Mouse (Mus musculus) midbrain, embryonic 15.5 days (tissue): Measurements from ENCODE around the gene Itga1. TPM values are rescaled to one million over a fixed set of nuclear protein-coding genes. Genes with fewer than 3 reads are reported as not detected.
A peak's percentile ranks its signal among the peaks of the same experiment; 100 is the strongest.

ENCODE experiments used
- ATAC-seq: fragments of 200-750 bp; cut with Nextera tagmentation; replicated peaks from 2 replicates; pipeline ENCODE4 v1.8.0; 2017; ENCODE audit warnings: moderate TSS enrichment
- H3K27ac ChIP-seq: fragments of 300-500 bp; sonication (generic); 2 replicates; pipeline ENCODE4 v1.5.1; 2015; ENCODE audit warnings: mild to moderate bottlenecking, inconsistent platforms
- H3K27me3 ChIP-seq: fragments of 300-500 bp; sonication (generic); replicated peaks from 2 replicates; pipeline ENCODE4 v1.6.1; 2015; ENCODE audit warnings: inconsistent platforms
- H3K36me3 ChIP-seq: fragments of 300-500 bp; sonication (generic); replicated peaks from 2 replicates; pipeline ENCODE4 v1.6.1; 2015; ENCODE audit warnings: inconsistent platforms
- H3K4me1 ChIP-seq: fragments of 300-500 bp; sonication (generic); 2 replicates; pipeline ENCODE4 v1.6.1; 2015; ENCODE audit warnings: inconsistent platforms
- H3K4me2 ChIP-seq: fragments of 300-500 bp; sonication (generic); 2 replicates; pipeline ENCODE4 v1.6.1; 2015; ENCODE audit warnings: inconsistent platforms, mild to moderate bottlenecking, moderate library complexity
- H3K4me3 ChIP-seq: fragments of 300-500 bp; sonication (generic); 2 replicates; pipeline ENCODE4 v1.5.1; 2015; ENCODE audit warnings: mild to moderate bottlenecking, inconsistent platforms
- H3K9ac ChIP-seq: fragments of 300-500 bp; sonication (generic); 2 replicates; pipeline ENCODE4 v1.6.1; 2015; ENCODE audit warnings: mild to moderate bottlenecking, inconsistent platforms
- H3K9me3 ChIP-seq: fragments of 300-500 bp; sonication (generic); 2 replicates; pipeline ENCODE4 v1.6.1; 2016; ENCODE audit warnings: inconsistent platforms
- WGBS: fragments of 180-500 bp; shearing (Covaris S2); methylation state at CpG from one replicate; pipeline ENCODE4 v1.1.7; 2015; ENCODE audit warnings: mixed read lengths; 5-methylcytosine and 5-hydroxymethylcytosine counted together
- polyA plus RNA-seq: library from polyadenylated mRNA; unstranded; fragments of >200 nt; fragmentation: Nextera tagmentation; extraction: Ambion mirVana; gene quantifications from 2 replicates; pipeline ENCODE4 v1.2.1, GENCODE M21; 2015

Itga1 gene
- polyA plus RNA-seq, 1 experiment from 2014 or later = 7.6 TPM

DNA sequence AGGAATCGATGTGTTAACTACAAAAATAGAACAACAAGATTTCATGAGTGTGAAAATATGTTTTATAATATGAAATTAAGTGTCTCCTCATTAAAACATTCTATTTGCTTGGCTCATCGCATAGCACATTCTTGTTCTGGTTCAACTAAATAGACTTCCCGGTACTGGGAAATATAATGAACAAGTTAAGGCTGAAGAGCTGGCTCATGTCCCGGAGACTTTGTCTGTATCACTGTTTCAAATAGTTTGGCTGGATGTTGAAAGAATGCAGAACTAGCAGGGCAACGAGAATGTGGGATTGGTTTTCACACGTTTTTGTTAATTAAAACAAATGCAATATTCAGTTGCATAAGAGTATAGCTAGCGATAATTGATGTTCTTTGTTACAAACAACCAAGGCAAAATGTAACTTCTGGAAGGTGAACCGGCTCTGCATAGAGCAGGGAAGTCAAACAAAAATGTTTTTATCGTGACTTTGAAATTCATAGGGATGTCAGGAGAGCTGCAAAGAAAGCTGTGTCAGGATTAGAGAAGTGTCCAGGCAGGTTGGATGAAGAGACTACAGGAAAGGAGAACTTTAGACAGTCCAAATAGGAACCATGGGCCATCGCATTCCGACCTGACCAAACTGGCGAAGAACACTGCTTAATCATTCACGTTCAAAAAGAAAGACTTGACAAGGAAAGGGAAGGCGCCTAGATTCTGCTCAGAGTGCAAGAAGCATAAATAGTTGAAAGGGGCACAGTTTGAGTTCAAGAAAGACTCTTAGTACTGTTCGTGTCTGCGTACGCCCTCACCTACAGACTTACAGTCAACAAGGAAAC, 70.4 kb downstream of the Itga1 start:
- Histone ChIP-seq H3K27me3 (no peaks in the 10 kb centered on the region), H3K9me3 (no peaks in the 10 kb centered on the region), H3K9ac (no peak overlapping the region), H3K27ac (no peak overlapping the region), H3K4me1 (no peaks in the 10 kb centered on the region), H3K4me2 (no peak overlapping the region), H3K36me3 (no peaks in the 10 kb centered on the region), H3K4me3 (no peak overlapping the region)
- ATAC-seq = no peak
- 87% methylated on average over 17 of the region's 17 CpGs for WGBS

GRCm38 (mm10) chr13:115025394-115025793, 76.4 kb downstream of the Itga1 start:
- no peak for ATAC-seq
- H3K4me3 ChIP-seq = no peak overlapping the region
- H3K27ac ChIP-seq = no peak overlapping the region
- H3K4me2 ChIP-seq = no peak overlapping the region
- no peaks in the 10 kb centered on the region for H3K4me1 ChIP-seq
- H3K27me3 ChIP-seq = no peaks in the 10 kb centered on the region
- no peaks in the 10 kb centered on the region for H3K9me3 ChIP-seq
- WGBS = 91% methylated on average over 3 of the region's 3 CpGs
- H3K9ac ChIP-seq = no peak overlapping the region
- no peaks in the 10 kb centered on the region for H3K36me3 ChIP-seq

- no peak for ATAC-seq
- Histone ChIP-seq H3K27me3 (no peaks in the 10 kb centered on the region), H3K4me1 (no peaks in the 10 kb centered on the region), H3K4me3 (no peak overlapping the region), H3K36me3 (no peaks in the 10 kb centered on the region), H3K9ac (no peak overlapping the region), H3K9me3 (no peaks in the 10 kb centered on the region), H3K27ac (no peak overlapping the region), H3K4me2 (no peak overlapping the region)
- 90% methylated on average over 6 of the region's 6 CpGs for WGBS
These were observed 79.5 kb downstream of the Itga1 start for GRCm38 (mm10) chr13:115022117-115022787.

DNA sequence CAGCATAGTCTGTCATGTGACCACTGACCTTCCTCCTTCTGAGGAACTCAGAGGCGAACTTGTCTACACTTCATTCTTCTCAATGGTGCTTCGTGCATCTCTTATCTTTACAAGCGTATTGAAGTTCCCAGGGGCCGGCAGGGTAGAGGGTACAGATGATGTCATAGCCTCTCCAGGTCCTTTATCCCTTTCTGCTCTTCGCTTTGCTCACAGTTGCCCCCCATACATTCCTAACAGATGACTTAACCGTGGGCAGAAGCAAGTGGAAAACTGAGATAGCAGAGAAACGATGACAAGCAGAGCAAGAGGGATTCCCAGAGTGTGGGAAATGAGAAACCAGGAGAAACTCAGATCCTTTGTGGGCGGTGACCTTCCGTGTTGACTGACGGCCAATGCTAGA, 80.4 kb downstream of the Itga1 start:
- H3K36me3 ChIP-seq = no peaks in the 10 kb centered on the region
- H3K4me2 ChIP-seq = no peak overlapping the region
- no peak overlapping the region for H3K4me3 ChIP-seq
- ATAC-seq = no peak
- no peaks in the 10 kb centered on the region for H3K4me1 ChIP-seq
- H3K27ac ChIP-seq = no peak overlapping the region
- no peak overlapping the region for H3K9ac ChIP-seq
- H3K27me3 ChIP-seq = no peaks in the 10 kb centered on the region
- WGBS = 85% methylated on average over 10 of the region's 10 CpGs
- H3K9me3 ChIP-seq = no peaks in the 10 kb centered on the region

GRCm38 (mm10) chr13:115020727-115021126, 81.0 kb downstream of the Itga1 start:
- no peak overlapping the region for H3K9ac ChIP-seq
- H3K9me3 ChIP-seq = no peaks in the 10 kb centered on the region
- H3K27me3 ChIP-seq = no peaks in the 10 kb centered on the region
- H3K4me2 ChIP-seq = no peak overlapping the region
- no peak for ATAC-seq
- no peak overlapping the region for H3K27ac ChIP-seq
- H3K4me1 ChIP-seq = no peaks in the 10 kb centered on the region
- WGBS = 91% methylated on average over 4 of the region's 4 CpGs
- no peak overlapping the region for H3K4me3 ChIP-seq
- H3K36me3 ChIP-seq = no peaks in the 10 kb centered on the region

DNA sequence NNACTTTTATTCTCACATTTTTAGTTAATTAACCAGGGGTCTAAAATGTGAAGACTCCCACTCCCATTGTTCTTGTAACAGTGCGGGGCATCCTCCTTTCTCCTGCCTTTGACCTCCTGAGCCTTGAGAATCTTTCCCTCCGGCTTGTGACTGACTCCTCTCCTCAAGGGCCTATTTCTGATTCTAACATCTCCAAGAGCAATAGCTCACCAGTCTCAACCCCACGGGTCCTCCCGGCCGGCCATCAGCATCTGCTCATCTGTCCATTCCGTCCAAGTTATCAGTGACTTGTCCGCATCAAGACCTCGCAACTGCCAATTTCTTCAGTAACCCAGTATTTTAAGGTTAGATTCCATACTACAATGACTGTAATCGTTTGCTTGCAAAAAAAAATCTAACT, 84.2 kb downstream of the Itga1 start:
- ATAC-seq = no peak
- WGBS = 92% methylated on average over 9 of the region's 9 CpGs
- Histone ChIP-seq H3K4me2 (no peak overlapping the region), H3K4me1 (no peaks in the 10 kb centered on the region), H3K9me3 (no peaks in the 10 kb centered on the region), H3K36me3 (no peaks in the 10 kb centered on the region), H3K27me3 (no peaks in the 10 kb centered on the region), H3K27ac (no peak overlapping the region), H3K9ac (no peak overlapping the region), H3K4me3 (no peak overlapping the region)

GRCm38 (mm10) chr13:115011547-115011946, 90.2 kb downstream of the Itga1 start:
- Histone ChIP-seq H3K4me2 (no peak overlapping the region), H3K4me3 (no peak overlapping the region), H3K27ac (no peak overlapping the region), H3K4me1 (no peaks in the 10 kb centered on the region), H3K27me3 (no peaks in the 10 kb centered on the region), H3K9ac (no peak overlapping the region), H3K36me3 (no peaks in the 10 kb centered on the region), H3K9me3 (no peaks in the 10 kb centered on the region)
- WGBS = 43% methylated on average over 6 of the region's 6 CpGs
- ATAC-seq = no peak

DNA sequence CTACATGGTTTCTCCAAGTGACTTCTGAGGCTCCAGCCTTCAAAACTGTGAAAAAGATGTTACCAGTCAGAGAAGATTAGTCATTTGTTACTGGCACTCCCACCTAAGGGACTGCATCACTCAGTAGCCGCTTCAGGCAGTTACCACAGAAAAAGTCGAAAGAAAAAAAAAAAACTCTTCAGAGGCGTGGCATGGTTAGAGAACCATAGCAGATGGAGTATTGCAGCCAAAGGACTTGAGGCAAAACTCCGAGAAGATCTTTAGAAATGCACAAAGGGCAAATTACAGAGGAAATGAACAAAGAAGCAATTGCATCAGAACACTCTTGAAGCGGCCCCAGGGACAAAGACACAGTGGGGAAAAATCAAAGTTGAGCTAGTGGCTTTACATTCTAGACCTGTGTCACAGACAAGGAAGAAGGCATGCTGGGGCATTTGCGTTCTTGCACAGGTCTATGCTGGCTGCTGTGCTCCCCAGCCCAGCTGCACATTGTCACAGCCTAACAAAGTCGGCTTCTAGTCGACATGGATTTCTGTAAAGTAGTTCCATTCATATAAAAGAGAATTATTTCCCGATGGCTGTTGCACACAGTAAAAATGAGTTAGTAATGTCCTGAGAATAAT, 95.4 kb downstream of the Itga1 start:
- peak; percentile 74 for ATAC-seq
- H3K9ac ChIP-seq = no peak overlapping the region
- peaks cover 4% of the 10 kb centered on the region for H3K4me1 ChIP-seq
- H3K27ac ChIP-seq = no peak overlapping the region
- no peaks in the 10 kb centered on the region for H3K27me3 ChIP-seq
- WGBS = 23% methylated on average over 9 of the region's 9 CpGs
- H3K4me3 ChIP-seq = no peak overlapping the region
- H3K36me3 ChIP-seq = no peaks in the 10 kb centered on the region
- no peaks in the 10 kb centered on the region for H3K9me3 ChIP-seq
- H3K4me2 ChIP-seq = no peak overlapping the region

DNA sequence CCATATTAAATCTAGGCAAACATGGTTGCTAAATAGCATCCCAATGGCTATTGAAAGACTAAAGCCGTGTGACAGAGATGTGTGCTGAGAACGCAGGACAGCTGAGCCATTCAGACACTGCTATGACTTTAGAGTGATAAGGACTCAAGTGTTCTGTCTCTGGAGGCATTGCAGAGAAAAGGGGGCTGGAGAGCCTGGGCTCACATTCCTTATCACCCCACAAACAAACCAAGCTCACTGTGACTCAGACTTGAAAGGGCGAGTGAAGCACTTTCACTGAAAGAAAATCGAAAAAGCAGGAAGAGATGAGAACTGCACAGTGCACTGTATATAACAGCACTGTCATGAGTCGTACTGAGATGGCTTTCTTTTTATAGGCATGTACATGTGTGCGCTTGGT, 96.4 kb downstream of the Itga1 start:
- Histone ChIP-seq H3K4me3 (no peak overlapping the region), H3K27me3 (no peaks in the 10 kb centered on the region), H3K9ac (no peak overlapping the region), H3K27ac (no peak overlapping the region), H3K4me1 (peaks cover 4% of the 10 kb centered on the region), H3K36me3 (no peaks in the 10 kb centered on the region), H3K9me3 (no peaks in the 10 kb centered on the region), H3K4me2 (no peak overlapping the region)
- no peak for ATAC-seq
- 81% methylated on average over 6 of the region's 6 CpGs for WGBS

- Histone ChIP-seq H3K4me3 (no peak overlapping the region), H3K9me3 (no peaks in the 10 kb centered on the region), H3K4me2 (no peak overlapping the region), H3K4me1 (peaks cover 4% of the 10 kb centered on the region), H3K36me3 (no peaks in the 10 kb centered on the region), H3K9ac (no peak overlapping the region), H3K27me3 (no peaks in the 10 kb centered on the region), H3K27ac (no peak overlapping the region)
- no peak for ATAC-seq
- 59% methylated on average over 7 of the region's 7 CpGs for WGBS
These were observed 98.2 kb downstream of the Itga1 start for GRCm38 (mm10) chr13:115003444-115004053.

- H3K9ac ChIP-seq = no peak overlapping the region
- peaks cover 4% of the 10 kb centered on the region for H3K4me1 ChIP-seq
- ATAC-seq = no peak
- 86% methylated on average over 3 of the region's 3 CpGs for WGBS
- H3K27ac ChIP-seq = no peak overlapping the region
- H3K4me2 ChIP-seq = no peak overlapping the region
- H3K9me3 ChIP-seq = no peaks in the 10 kb centered on the region
- no peaks in the 10 kb centered on the region for H3K27me3 ChIP-seq
- H3K36me3 ChIP-seq = no peaks in the 10 kb centered on the region
- H3K4me3 ChIP-seq = no peak overlapping the region
These were observed 98.9 kb downstream of the Itga1 start for GRCm38 (mm10) chr13:115002837-115003236.

DNA sequence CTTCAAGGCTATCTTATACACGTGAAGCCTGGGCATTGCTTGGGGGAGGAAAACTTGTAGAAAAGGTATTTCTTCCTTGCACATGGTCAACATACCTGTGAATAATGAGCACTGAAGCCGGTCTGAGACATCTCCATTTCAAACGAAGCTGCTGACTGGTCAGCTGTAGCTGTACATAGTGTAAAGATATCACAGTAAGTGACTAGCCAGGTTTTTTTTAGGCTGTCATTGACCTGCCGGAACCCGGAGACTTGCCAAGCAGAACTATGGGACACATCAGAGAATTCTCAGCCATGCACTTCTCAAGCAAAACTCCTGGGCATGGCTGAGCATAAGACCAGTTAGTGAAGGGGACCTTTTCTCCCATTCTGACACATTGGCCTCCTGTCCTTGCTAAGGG, 99.6 kb downstream of the Itga1 start:
- Histone ChIP-seq H3K36me3 (no peaks in the 10 kb centered on the region), H3K27me3 (no peaks in the 10 kb centered on the region), H3K4me2 (no peak overlapping the region), H3K9ac (no peak overlapping the region), H3K4me1 (peaks cover 4% of the 10 kb centered on the region), H3K4me3 (no peak overlapping the region), H3K27ac (no peak overlapping the region), H3K9me3 (no peaks in the 10 kb centered on the region)
- ATAC-seq = no peak
- 88% methylated on average over 5 of the region's 5 CpGs for WGBS
